Mouse (Mus musculus): ENCODE measurements around the gene Usp39.

DNA sequence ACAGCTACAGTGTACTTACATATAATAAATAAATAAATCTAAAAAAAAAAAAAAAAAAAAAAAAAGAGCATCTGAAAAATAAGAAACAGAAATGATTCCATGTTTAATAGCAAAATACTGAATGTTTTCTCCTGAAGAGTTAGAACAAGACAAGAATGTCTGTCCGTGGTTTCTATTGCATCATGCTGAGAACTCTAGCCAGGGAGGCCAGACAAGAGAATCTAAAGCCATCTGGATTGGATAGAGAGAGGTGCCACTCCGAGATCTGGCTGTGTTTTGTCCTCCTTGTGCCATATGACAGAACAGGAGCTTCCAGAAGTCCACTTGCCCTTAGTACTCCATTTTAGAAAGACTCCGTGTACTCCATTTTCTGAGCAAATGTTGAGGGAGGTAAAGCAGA lies 47.2 kb downstream of the Usp39 start:
- TF ChIP-seq CTCF (IDR thresholded peaks at IDR 0.05; ENCODE audit: low read depth, low read length) (no peak), GATA1 (IDR thresholded peaks at IDR 0.05; ENCODE audit: borderline replicate concordance, low read length) (no peak)
